Comparison of ENCODE assay signal across 14 mouse cellular contexts in genomic region chr3:30104515-30105098, GRCm38 (mm10).
DNase-seq lines count a peak whose midpoint lies in the region; ATAC-seq and TF ChIP-seq lines count a peak whose summit lies in the region.
"Had no signal": no experiment of that assay in that cellular context is flagged by ENCODE, and none has a peak within 500 bp of the region (broad histone marks: within the 10 kb centered on the region; RNA-seq: fewer than 3 reads in every experiment).

No protein-coding gene starts in this region.

- H3K4me3 ChIP-seq in heart, adult 2 months, result no peak overlapping the region
- no peak overlapping the region for H3K4me3 ChIP-seq in kidney, embryonic 16.5 days (ENCODE audit: low read length)
- 0 out of 2 replicates have a peak overlapping the region, but pooled peaks have one; percentile 8 for H3K4me3 ChIP-seq in embryonic facial prominence, embryonic 14.5 days (ENCODE audit: low read depth, low read length)
- 0 out of 2 replicates have a peak overlapping the region, but pooled peaks have one; percentile 24 for H3K4me3 ChIP-seq in limb, embryonic 13.5 days

- no peak overlapping the region for H3K9ac ChIP-seq in heart, adult 2 months (ENCODE audit: low read depth, low read length)
- H3K9ac ChIP-seq in kidney, embryonic 16.5 days (replicated peaks; ENCODE audit: low read length), result no peak overlapping the region
- 0 out of 2 replicates have a peak overlapping the region, but pooled peaks have one; percentile 8 for H3K9ac ChIP-seq in embryonic facial prominence, embryonic 14.5 days (ENCODE audit: low read depth, low read length)
- no peak overlapping the region for H3K9ac ChIP-seq in limb, embryonic 13.5 days

- H3K36me3 ChIP-seq in heart, adult 2 months (ENCODE audit: control insufficient read depth, insufficient read depth, low read length), result no peaks in the 10 kb centered on the region; the same call in none of the 2 replicates
- no peaks in the 10 kb centered on the region for H3K36me3 ChIP-seq in kidney, embryonic 16.5 days (ENCODE audit: insufficient read depth, low read length)
- H3K36me3 ChIP-seq in embryonic facial prominence, embryonic 14.5 days (ENCODE audit: control insufficient read depth, insufficient read depth, low read length), result no peaks in the 10 kb centered on the region
- no peaks in the 10 kb centered on the region for H3K36me3 ChIP-seq in limb, embryonic 13.5 days

- intact Hi-C loops in heart, adult 2 months (cut with DNase I), result loop anchor here (10.0 kb wide), 3 partner anchors 90 to 410 kb away; no protein-coding TSS in a partner anchor
- intact Hi-C loops in heart, postnatal 25 days (cut with DNase I), result loop anchor here (5.0 to 10.0 kb wide), 2 partner anchors 90 to 403 kb away; no protein-coding TSS in a partner anchor

- TF ChIP-seq EP300 in heart, adult 2 months (IDR thresholded peaks at IDR 0.05; ENCODE audit: insufficient read depth, low read depth, low read length), result no peak

- peak; percentile 43; the same call in 1 of the 2 replicates for ATAC-seq in kidney, embryonic 16.5 days (ENCODE audit: low FRiP score, low TSS enrichment)
- no peak for ATAC-seq in embryonic facial prominence, embryonic 14.5 days (ENCODE audit: low read depth)
- ATAC-seq in limb, embryonic 13.5 days (ENCODE audit: low FRiP score, low read depth), result peak; percentile 20; the same call in 1 of the 2 replicates
- ATAC-seq: intestine, embryonic 16.5 days had no signal

- H3K4me1 ChIP-seq in heart, adult 2 months (ENCODE audit: control insufficient read depth, insufficient read depth, low read length), result peaks cover 6% of the 10 kb centered on the region
- H3K4me1 ChIP-seq in kidney, embryonic 16.5 days (ENCODE audit: insufficient read depth, low read length), result peaks cover 21% of the 10 kb centered on the region
- peaks cover 10% of the 10 kb centered on the region for H3K4me1 ChIP-seq in embryonic facial prominence, embryonic 14.5 days (ENCODE audit: control insufficient read depth, insufficient read depth, low read length)
- H3K4me1 ChIP-seq in limb, embryonic 13.5 days, result peaks cover 48% of the 10 kb centered on the region

- H3K27me3 ChIP-seq in heart, adult 2 months (ENCODE audit: control insufficient read depth, insufficient read depth, low read length), result no peaks in the 10 kb centered on the region
- no peaks in the 10 kb centered on the region for H3K27me3 ChIP-seq in kidney, embryonic 16.5 days (ENCODE audit: insufficient read depth, low read length)
- no peaks in the 10 kb centered on the region; the same call in 1 of the 2 replicates for H3K27me3 ChIP-seq in embryonic facial prominence, embryonic 14.5 days (replicated peaks; ENCODE audit: control insufficient read depth, insufficient read depth, low read length)
- H3K27me3 ChIP-seq in limb, embryonic 13.5 days, result no peaks in the 10 kb centered on the region

- DNase-seq in heart, adult 2 months, result no peak
- DNase-seq in heart, postnatal 25 days (ENCODE audit: low spot score), result no peak
- DNase-seq in kidney, postnatal 36 days, result no peak
- no peak for DNase-seq in embryonic facial prominence, embryonic 14.5 days (ENCODE audit: low spot score)
- no peak for DNase-seq in thymus, postnatal 25 days
- no peak for DNase-seq in cerebellum, postnatal 4 days (ENCODE audit: low spot score in 2 of 2)
- DNase-seq: adrenal gland, postnatal 14 days; cerebellum, postnatal 14 days; layer of hippocampus, adult 9-11 months; left cerebral cortex, postnatal 4 days; midbrain, embryonic 14.5 days had no signal

- TF ChIP-seq POLR2A in heart, adult 2 months (IDR thresholded peaks at IDR 0.05; ENCODE audit: insufficient read depth, low read depth, low read length), result no peak

- TF ChIP-seq CTCF in heart, adult 2 months (IDR thresholded peaks at IDR 0.05), result no peak

- H3K9me3 ChIP-seq in kidney, embryonic 16.5 days (ENCODE audit: low read length), result no peaks in the 10 kb centered on the region
- H3K9me3 ChIP-seq in embryonic facial prominence, embryonic 14.5 days (ENCODE audit: control insufficient read depth, low read length), result no peaks in the 10 kb centered on the region
- no peaks in the 10 kb centered on the region for H3K9me3 ChIP-seq in limb, embryonic 13.5 days

- no peaks in the 10 kb centered on the region for H3K79me2 ChIP-seq in heart, adult 2 months (replicated peaks; ENCODE audit: control insufficient read depth, insufficient read depth, low read length)

- peak overlapping the region; percentile 72 for H3K27ac ChIP-seq in heart, adult 2 months
- peak overlapping the region; percentile 61 for H3K27ac ChIP-seq in kidney, embryonic 16.5 days (ENCODE audit: low read length)
- H3K27ac ChIP-seq in embryonic facial prominence, embryonic 14.5 days (replicated peaks; ENCODE audit: low read depth, low read length), result no peak overlapping the region
- peak overlapping the region; percentile 88 for H3K27ac ChIP-seq in limb, embryonic 13.5 days

- 41% methylated on average over 4 of the region's 4 CpGs for WGBS in heart, adult 2 months
- WGBS in kidney, embryonic 16.5 days, result 27% methylated on average over 4 of the region's 4 CpGs
- 37% methylated on average over 4 of the region's 4 CpGs for WGBS in embryonic facial prominence, embryonic 14.5 days
- WGBS in limb, embryonic 13.5 days, result 10% methylated on average over 4 of the region's 4 CpGs

- peak overlapping the region; percentile 37 for H3K4me2 ChIP-seq in kidney, embryonic 16.5 days (replicated peaks; ENCODE audit: low read depth, low read length)
- peak overlapping the region; percentile 50 for H3K4me2 ChIP-seq in embryonic facial prominence, embryonic 14.5 days (ENCODE audit: low read depth, low read length)
- H3K4me2 ChIP-seq in limb, embryonic 13.5 days (replicated peaks), result peak overlapping the region; percentile 60

Comparison
In these comparisons a context has a peak if more than half of its experiments do, and no peak if none do; other contexts are left out.
1. H3K4me3 ChIP-seq: peak in embryonic facial prominence, embryonic 14.5 days (single experiment) and limb, embryonic 13.5 days (single experiment); none in heart, adult 2 months (single experiment) and kidney, embryonic 16.5 days (single experiment).
2. Peak in every context shown above with its lines, with median percentiles within 50 percentile points of each other: H3K4me2 ChIP-seq.